Mouse (Mus musculus) regulatory T cell (primary cell): Measurements from ENCODE around the gene Foxn2.
"Not testable (repeated sequence)": the region's sequence is repeated elsewhere in the genome, so short reads cannot be mapped to it uniquely, and the experiment has no call there.

Experiments
- in situ Hi-C: fragments of 300-600 bp; cut with MboI, MseI; formaldehyde crosslinking; loops from one replicate; pipeline ENCODE4 v1.15.1; 2025; ENCODE audit warnings: high pct_unique_total_duplicates

Gene Foxn2

GRCm38 (mm10) chr17:88440285-88441000, at the start of gene Foxn2:
TSS of gene Foxn2 (plus strand) at chr17:88440711.
- in situ Hi-C loops: loop anchor here (10.0 kb wide), 1 partner anchor 94 kb away; the partner anchor contains the start of gene Ppp1r21

DNA sequence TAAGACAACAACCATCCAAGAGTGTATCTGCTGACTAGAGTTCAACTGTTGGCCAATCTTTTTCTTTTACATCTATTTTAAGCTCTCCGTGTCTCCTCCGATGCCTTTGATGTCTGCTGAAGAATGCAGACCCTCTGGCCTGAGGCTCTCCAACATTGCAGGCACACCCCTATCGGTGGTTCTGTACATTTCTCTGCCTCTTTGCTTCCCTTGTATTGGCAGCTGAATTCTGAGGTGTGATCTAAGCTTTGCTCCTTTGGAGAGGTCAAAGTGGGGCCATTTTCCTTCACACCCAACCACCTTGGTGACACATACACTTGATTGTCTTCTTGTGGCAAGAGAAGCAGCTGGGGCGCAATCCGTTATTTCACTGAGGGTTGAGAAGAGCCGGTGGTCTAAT, 43.0 kb upstream of the Foxn2 start:
- in situ Hi-C loops: no loop called here

DNA sequence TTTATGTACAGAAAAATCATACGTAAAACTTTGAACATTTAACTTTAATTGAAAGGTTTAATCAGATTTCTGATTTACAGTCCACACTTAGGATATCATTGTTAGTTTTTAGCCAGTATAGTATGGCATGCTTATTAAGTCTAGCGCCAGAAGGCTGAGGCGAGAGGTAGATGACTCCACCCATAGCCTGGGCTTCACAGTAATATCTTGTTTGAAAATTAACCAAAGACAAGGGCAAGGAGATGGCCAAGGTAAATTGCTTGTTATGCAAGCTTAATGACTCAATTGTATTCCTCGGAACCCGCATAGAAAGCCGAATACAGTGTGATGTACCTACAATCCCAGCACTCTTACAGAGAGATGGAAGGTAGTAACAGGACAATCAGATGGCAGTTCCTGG, 42.4 kb upstream of the Foxn2 start:
- in situ Hi-C loops: no loop called here

DNA sequence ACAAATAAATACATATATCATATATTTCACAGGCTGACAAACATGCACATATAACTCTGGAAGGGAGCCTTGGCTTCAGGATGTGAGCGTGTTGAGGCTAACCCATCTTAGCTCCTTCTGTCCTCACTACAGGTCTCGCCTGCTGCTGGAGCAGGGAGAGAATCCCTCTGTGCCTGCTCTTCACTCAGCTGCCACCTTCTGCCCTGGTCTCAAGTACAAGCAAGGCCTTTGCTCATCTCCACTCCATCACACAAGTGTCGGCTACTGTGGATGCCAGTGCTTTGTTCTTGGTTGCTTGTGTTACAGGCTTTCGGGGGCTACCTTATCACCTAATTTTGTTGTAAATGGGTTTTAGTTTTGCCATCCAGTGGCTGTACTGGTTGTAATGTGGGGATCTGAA, 41.7 kb upstream of the Foxn2 start:
- in situ Hi-C loops: no loop called here

GRCm38 (mm10) chr17:88400122-88400521, 40.4 kb upstream of the Foxn2 start:
- in situ Hi-C loops: no loop called here

DNA sequence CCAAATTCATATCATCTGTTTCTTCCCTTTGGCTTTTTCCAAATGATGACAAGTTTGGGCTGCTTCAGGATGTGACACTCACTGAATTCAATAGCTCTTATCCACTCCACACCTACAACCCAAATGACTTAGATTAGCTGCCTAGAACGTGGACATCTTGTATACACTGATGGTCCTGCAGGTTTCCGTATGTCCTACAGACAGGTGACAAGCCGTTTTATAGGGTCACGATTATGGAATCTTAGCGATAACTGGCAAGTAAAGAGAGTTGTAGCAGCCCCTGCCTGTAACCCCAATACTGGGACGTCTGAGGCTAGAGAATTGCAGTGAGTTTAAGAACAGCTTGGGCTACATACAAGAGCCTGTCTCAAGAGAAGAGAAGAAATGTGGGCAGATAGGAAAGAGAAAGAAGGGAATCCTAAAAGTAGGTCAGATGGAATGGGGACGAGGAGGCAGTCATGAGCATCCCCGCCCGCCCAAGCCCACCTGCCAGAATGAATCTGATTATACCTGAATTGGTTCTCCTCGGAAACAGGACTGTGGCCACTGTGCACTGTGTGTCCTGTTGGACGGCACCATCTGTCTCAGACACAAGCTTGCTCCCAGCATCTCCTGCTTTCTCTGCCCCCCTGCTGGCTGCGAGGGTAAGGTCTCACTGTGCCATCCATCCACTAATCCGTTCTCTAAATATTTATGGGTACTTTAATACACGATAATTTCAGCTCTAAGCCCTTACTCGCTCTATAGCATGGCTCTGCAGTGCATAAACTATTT, 39.6 kb upstream of the Foxn2 start:
- in situ Hi-C loops: no loop called here

- in situ Hi-C loops: no loop called here
Observed at GRCm38 (mm10) chr17:88403269-88403668, 37.2 kb upstream of the Foxn2 start.

DNA sequence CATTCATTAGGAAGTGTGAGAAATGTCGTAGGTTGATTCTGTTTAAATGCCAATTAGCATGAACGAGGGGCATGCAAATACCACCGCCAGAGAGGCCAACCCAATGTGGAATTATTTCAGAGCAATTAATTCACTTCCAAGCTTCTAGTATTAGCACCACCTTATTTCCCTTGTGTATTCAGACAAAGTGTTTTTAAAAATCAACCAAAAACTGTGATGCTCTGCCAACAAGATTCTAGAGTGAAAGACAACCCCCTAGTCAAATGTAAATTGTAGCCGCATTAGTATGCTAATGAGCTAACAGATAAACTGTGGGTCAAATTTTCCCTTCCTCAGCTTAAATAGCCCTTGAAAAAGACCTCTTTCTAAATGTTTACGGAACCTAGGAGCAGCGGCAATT, 36.0 kb upstream of the Foxn2 start:
- in situ Hi-C loops: no loop called here

- in situ Hi-C loops: no loop called here
Observed at GRCm38 (mm10) chr17:88405076-88405475, 35.4 kb upstream of the Foxn2 start.

- in situ Hi-C loops: no loop called here
Observed at GRCm38 (mm10) chr17:88409706-88410105, 30.8 kb upstream of the Foxn2 start.

GRCm38 (mm10) chr17:88413155-88413836, 27.2 kb upstream of the Foxn2 start:
- in situ Hi-C loops: no loop called here

DNA sequence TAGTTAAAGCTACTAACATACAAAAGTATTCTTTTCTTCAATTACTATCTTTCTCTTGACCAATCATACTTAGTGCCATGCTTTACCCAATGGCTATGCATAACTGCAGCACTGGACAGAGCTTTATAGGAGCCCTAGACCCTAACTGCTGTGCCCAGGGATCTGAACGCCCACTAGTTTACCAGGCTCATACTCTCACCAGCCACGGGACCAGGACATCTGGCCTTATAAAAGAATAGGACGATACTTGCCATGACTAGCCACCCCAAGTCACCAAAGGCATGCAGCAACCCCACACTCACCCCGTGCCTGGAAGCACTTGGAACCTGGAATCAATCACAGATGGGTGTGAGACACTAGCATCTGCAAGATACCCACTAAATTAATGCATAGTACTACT, 20.1 kb upstream of the Foxn2 start:
- in situ Hi-C loops: loop anchor here (5.0 kb wide), 1 partner anchor 98 kb away; no protein-coding TSS in a partner anchor

DNA sequence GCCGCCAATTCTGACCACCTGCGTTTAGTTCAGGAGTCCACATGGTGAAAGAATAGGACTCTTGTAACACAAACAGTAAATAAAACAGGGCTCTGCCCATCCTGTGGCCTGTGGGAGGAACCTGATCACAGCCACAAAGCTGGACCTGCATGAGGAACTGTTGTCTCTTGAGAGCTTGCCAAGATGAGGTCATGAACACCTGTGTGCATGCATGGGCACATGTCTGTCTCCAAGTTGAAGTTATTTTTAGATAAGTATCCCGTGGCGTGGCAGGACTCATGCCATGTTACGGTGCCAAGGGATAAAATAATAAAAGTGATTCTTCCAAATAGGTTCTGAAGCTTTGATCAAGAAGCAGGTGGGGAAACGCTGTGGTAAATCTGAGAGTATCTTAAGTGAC, 19.3 kb upstream of the Foxn2 start:
- in situ Hi-C loops: loop anchor here (5.0 kb wide), 1 partner anchor 99 kb away; no protein-coding TSS in a partner anchor

GRCm38 (mm10) chr17:88430719-88431118, 9.8 kb upstream of the Foxn2 start:
- in situ Hi-C loops: no loop called here

DNA sequence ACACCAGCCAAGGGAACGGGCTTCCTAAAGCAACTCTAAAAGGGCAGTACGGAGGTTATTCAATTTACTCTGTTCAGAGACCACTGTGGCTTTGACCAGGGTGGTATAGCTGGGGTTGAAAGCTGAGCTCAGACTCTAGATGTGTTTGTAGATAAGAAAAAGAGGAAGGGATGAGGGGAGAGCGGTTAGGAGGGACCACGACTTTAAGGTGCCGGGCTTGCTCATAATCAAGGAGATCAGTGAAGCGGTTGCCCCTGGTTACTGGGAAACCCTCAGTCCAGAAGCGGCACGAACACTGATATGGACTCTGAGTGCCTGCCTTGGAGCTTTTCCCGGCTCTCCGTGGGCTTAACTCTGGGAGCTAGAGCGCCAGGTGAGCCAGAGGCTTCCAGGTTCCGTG, 9.0 kb upstream of the Foxn2 start:
- in situ Hi-C loops: no loop called here

DNA sequence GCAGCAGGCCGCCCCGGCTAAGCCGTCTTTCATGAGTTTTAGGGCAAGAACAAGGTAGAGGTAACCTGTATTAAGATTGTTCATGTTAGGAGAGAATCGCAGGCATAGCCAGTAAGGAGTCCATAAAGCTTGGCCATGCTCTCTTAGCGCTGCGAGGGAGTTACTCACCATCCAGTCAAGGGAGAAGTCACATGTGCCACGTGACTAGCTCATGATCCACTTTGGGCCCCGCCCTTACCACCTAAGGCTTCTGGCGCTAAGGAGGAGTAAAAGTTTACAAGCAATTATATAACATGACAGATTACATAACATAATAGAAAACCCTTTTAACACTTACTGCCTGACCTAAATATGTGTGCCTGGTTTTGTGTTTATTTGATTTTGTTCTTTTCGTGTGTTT, 8.5 kb upstream of the Foxn2 start:
- in situ Hi-C loops: no loop called here

DNA sequence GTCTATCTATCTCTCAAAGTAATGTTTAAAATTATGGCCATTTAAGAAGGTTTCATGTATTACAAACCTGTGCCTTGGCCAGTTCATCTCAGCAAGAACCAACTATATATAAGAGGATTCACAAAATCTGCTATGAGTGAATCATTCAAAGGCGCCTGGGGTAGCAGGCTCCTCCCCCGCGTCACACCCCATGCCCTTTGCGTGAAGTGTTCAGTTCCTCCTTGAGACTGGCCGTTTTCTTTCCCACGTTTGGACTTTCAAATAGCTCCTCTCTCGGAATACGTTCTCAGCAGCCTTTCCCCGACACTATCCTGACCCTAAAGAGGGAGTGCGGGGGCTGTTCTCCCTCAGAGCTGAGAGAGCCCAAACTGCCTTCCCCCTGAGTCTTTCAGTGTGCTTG, 5.2 kb upstream of the Foxn2 start:
- in situ Hi-C loops: no loop called here

- in situ Hi-C loops: no loop called here
Observed at GRCm38 (mm10) chr17:88436284-88436683, 4.2 kb upstream of the Foxn2 start.

DNA sequence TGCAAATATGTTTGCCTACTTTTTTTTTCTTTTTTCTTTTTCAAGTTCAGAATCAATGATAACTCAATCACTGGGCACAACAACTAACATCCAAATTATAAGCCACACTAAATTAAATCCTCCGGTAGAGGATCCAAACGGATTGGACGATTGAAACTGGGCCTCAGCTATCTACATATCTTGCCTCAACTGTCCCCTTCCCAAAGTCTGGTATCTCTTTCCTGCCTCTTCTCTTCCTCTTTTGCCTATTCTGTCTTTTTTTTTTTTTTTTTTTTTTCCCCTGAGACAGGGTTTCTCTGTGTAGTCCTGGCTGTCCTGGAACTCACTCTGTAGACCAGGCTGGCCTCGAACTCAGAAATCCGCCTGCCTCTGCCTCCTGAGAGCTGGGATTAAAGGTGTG, 3.8 kb upstream of the Foxn2 start:
- in situ Hi-C loops: not testable (repeated sequence)

GRCm38 (mm10) chr17:88437391-88437790, 3.1 kb upstream of the Foxn2 start:
- in situ Hi-C loops: no loop called here

DNA sequence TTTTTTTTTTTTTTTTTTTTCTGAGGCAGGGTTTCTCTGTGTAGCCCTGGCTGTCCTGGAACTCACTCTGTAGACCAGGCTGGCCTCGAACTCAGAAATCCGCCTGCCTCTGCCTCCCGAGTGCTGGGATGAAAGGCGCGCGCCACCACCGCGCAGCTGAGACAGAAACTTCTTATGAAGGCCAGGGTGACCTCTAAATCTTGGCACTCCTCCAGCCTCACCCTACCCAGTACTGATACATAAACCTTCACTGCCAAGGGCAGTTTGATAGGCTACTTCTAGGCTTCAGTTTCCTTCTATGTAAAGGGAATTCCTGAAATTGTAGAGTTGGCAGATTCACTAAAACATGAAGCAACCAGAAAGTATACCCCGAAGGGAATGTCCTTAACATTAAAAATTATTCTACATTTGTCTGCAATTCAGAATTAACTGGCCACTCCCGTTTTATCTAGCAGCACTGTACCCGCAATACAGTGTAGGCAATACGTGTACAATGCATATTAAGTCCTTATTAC, 918 bp upstream of the Foxn2 start:
- in situ Hi-C loops: loop anchor here (10.0 kb wide), 1 partner anchor 95 kb away; the partner anchor contains the start of gene Ppp1r21

- in situ Hi-C loops: loop anchor here (10.0 kb wide), 1 partner anchor 94 kb away; the partner anchor contains the start of gene Ppp1r21
Observed at GRCm38 (mm10) chr17:88441001-88441431, 505 bp downstream of the Foxn2 start.
